Mouse (Mus musculus): Measurements from ENCODE around the gene Simc1. TPM values are rescaled to one million over a fixed set of nuclear protein-coding genes. Genes with fewer than 3 reads are reported as not detected.

Gene Simc1
- polyA plus RNA-seq, 1 experiment from 2014 or later, result 27.2 TPM

- no peak overlapping the region for H3K9ac ChIP-seq
- peaks cover 8% of the 10 kb centered on the region; the same call in 1 of the 2 replicates for H3K36me3 ChIP-seq (replicated peaks)
- WGBS, result 85% methylated on average over 8 of the region's 8 CpGs
- ATAC-seq (replicated peaks), result no peak
- no peak overlapping the region for H3K4me2 ChIP-seq
- no peaks in the 10 kb centered on the region for H3K9me3 ChIP-seq
- no peak overlapping the region for H3K4me3 ChIP-seq
- H3K4me1 ChIP-seq, result peaks cover 15% of the 10 kb centered on the region
- no peaks in the 10 kb centered on the region for H3K27me3 ChIP-seq (replicated peaks)
- H3K27ac ChIP-seq, result no peak overlapping the region
These were observed 92.6 kb downstream of the Simc1 start for GRCm38 (mm10) chr13:54596107-54596690.

GRCm38 (mm10) chr13:54596870-54597269, 93.3 kb downstream of the Simc1 start:
- Histone ChIP-seq H3K4me2 (no peak overlapping the region), H3K9ac (no peak overlapping the region), H3K9me3 (no peaks in the 10 kb centered on the region), H3K36me3 (replicated peaks) (peaks cover 8% of the 10 kb centered on the region; the same call in 1 of the 2 replicates), H3K27ac (no peak overlapping the region), H3K4me1 (peaks cover 8% of the 10 kb centered on the region), H3K4me3 (no peak overlapping the region), H3K27me3 (replicated peaks) (no peaks in the 10 kb centered on the region)
- ATAC-seq (replicated peaks), result no peak
- 72% methylated on average over 5 of the region's 5 CpGs for WGBS

- H3K4me2 ChIP-seq, result no peak overlapping the region
- H3K27ac ChIP-seq, result no peak overlapping the region
- H3K9me3 ChIP-seq, result no peaks in the 10 kb centered on the region
- 91% methylated on average over 12 of the region's 12 CpGs for WGBS
- no peaks in the 10 kb centered on the region; the same call in 1 of the 2 replicates for H3K27me3 ChIP-seq (replicated peaks)
- peaks cover 12% of the 10 kb centered on the region; the same call in 1 of the 2 replicates for H3K36me3 ChIP-seq (replicated peaks)
- no peak for ATAC-seq (replicated peaks)
- H3K9ac ChIP-seq, result no peak overlapping the region
- H3K4me3 ChIP-seq, result no peak overlapping the region
- H3K4me1 ChIP-seq, result 0 out of 2 replicates have a peak, but pooled peaks cover 7% of the 10 kb centered on the region
These were observed 95.1 kb downstream of the Simc1 start for GRCm38 (mm10) chr13:54598622-54599143.

Small RNA genes lying within 50 kb of the gene (microRNA-seq; reads per million reads assigned to microRNA genes)
- not detected for gene Gm24195

Other genes with a start within 250 kb of the Simc1 start
- 31.1 and 32.8 TPM in 2 replicates for gene Cplx2, start 132.4 kb upstream of the Simc1 start, polyA plus RNA-seq (2015; fragmentation: Nextera tagmentation; extraction: Ambion mirVana)
- 109 and 112 TPM in 2 replicates for gene Thoc3, start 34.9 kb upstream of the Simc1 start, polyA plus RNA-seq (2015; fragmentation: Nextera tagmentation; extraction: Ambion mirVana)
- gene 4833439L19Rik, start 61.7 kb downstream of the Simc1 start, polyA plus RNA-seq (2015; fragmentation: Nextera tagmentation; extraction: Ambion mirVana), result 271 and 282 TPM in 2 replicates
- 116 and 121 TPM in 2 replicates for gene Arl10, start 71.2 kb downstream of the Simc1 start, polyA plus RNA-seq (2015; fragmentation: Nextera tagmentation; extraction: Ambion mirVana)
- gene Nop16, start 86.3 kb downstream of the Simc1 start, polyA plus RNA-seq (2015; fragmentation: Nextera tagmentation; extraction: Ambion mirVana), result 56.9 and 59.3 TPM in 2 replicates
- 229 and 232 TPM in 2 replicates for gene Higd2a, start 86.4 kb downstream of the Simc1 start, polyA plus RNA-seq (2015; fragmentation: Nextera tagmentation; extraction: Ambion mirVana)
- 200 and 201 TPM in 2 replicates for gene Cltb, start 107.6 kb downstream of the Simc1 start, polyA plus RNA-seq (2015; fragmentation: Nextera tagmentation; extraction: Ambion mirVana)
- 64.6 and 70.2 TPM in 2 replicates for gene Faf2, start 118.0 kb downstream of the Simc1 start, polyA plus RNA-seq (2015; fragmentation: Nextera tagmentation; extraction: Ambion mirVana)
- gene Rnf44, start 190.1 kb downstream of the Simc1 start, polyA plus RNA-seq (2015; fragmentation: Nextera tagmentation; extraction: Ambion mirVana), result 92.2 and 97.3 TPM in 2 replicates
- gene Cdhr2, start 197.7 kb downstream of the Simc1 start, polyA plus RNA-seq (2015; fragmentation: Nextera tagmentation; extraction: Ambion mirVana), result 0.15 and 0.30 TPM in 2 replicates
- 26.0 and 32.7 TPM in 2 replicates for gene Gprin1, start 246.1 kb downstream of the Simc1 start, polyA plus RNA-seq (2015; fragmentation: Nextera tagmentation; extraction: Ambion mirVana)

Data from midbrain, embryonic 15.5 days (tissue).